ENCODE assay signal across 8 mouse cellular contexts in genomic region chr5:99976334-99976955, GRCm38 (mm10). TPM values are rescaled to one million over a fixed set of nuclear protein-coding genes. Genes with fewer than 3 reads are reported as not detected.
A peak's percentile ranks its signal among the peaks of the same experiment; 100 is the strongest.
DNase-seq lines count a peak whose midpoint lies in the region; ATAC-seq lines count a peak whose summit lies in the region.
"Had no signal": no experiment of that assay in that cellular context is flagged by ENCODE, and none has a peak within 500 bp of the region (broad histone marks: within the 10 kb centered on the region; RNA-seq: fewer than 3 reads in every experiment).

No protein-coding gene starts in this region.

- H3K4me3 ChIP-seq in megakaryocyte, embryonic 14.5 days (replicated peaks) = peak overlapping the region; percentile 98
- H3K4me3 ChIP-seq in embryonic facial prominence, embryonic 12.5 days = peak overlapping the region; percentile 94
- peak overlapping the region; percentile 87 for H3K4me3 ChIP-seq in intestine, embryonic 15.5 days (replicated peaks)
- H3K4me3 ChIP-seq in neural tube, embryonic 15.5 days (replicated peaks) = peak overlapping the region; percentile 66

- H3K27ac ChIP-seq in embryonic facial prominence, embryonic 12.5 days = no peak overlapping the region
- no peak overlapping the region for H3K27ac ChIP-seq in intestine, embryonic 15.5 days
- H3K27ac ChIP-seq in neural tube, embryonic 15.5 days (replicated peaks) = no peak overlapping the region

- 0 out of 2 replicates have a peak, but pooled peaks cover 5% of the 10 kb centered on the region for H3K9me3 ChIP-seq in megakaryocyte, embryonic 14.5 days
- H3K9me3 ChIP-seq in embryonic facial prominence, embryonic 12.5 days = no peaks in the 10 kb centered on the region
- H3K9me3 ChIP-seq in intestine, embryonic 15.5 days = no peaks in the 10 kb centered on the region
- no peaks in the 10 kb centered on the region for H3K9me3 ChIP-seq in neural tube, embryonic 15.5 days (replicated peaks)

- H3K36me3 ChIP-seq in megakaryocyte, embryonic 14.5 days (replicated peaks; ENCODE audit: low read length) = peaks cover 14% of the 10 kb centered on the region
- H3K36me3 ChIP-seq in embryonic facial prominence, embryonic 12.5 days = 0 out of 2 replicates have a peak, but pooled peaks cover 9% of the 10 kb centered on the region
- no peaks in the 10 kb centered on the region for H3K36me3 ChIP-seq in intestine, embryonic 15.5 days
- H3K36me3 ChIP-seq in neural tube, embryonic 15.5 days = no peaks in the 10 kb centered on the region

- H3K4me2 ChIP-seq in embryonic facial prominence, embryonic 12.5 days (replicated peaks) = peak overlapping the region; percentile 82
- peak overlapping the region; percentile 69 for H3K4me2 ChIP-seq in intestine, embryonic 15.5 days (replicated peaks)
- peak overlapping the region; percentile 82 for H3K4me2 ChIP-seq in neural tube, embryonic 15.5 days

- ATAC-seq in megakaryocyte, adult 5-6 weeks (ENCODE audit: poor library complexity, severe bottlenecking) = no peak
- no peak for ATAC-seq in embryonic facial prominence, embryonic 12.5 days (ENCODE audit: insufficient number of reproducible peaks, insufficient read depth, low FRiP score, low TSS enrichment)
- no peak for ATAC-seq in intestine, embryonic 15.5 days
- no peak for ATAC-seq in neural tube, embryonic 15.5 days (ENCODE audit: low FRiP score)

- WGBS in embryonic facial prominence, embryonic 12.5 days = 15% methylated on average over 8 of the region's 8 CpGs
- WGBS in intestine, embryonic 15.5 days = 6% methylated on average over 8 of the region's 8 CpGs
- WGBS in neural tube, embryonic 15.5 days = 9% methylated on average over 8 of the region's 8 CpGs

- no peaks in the 10 kb centered on the region for H3K27me3 ChIP-seq in megakaryocyte, embryonic 14.5 days (replicated peaks)
- no peaks in the 10 kb centered on the region for H3K27me3 ChIP-seq in embryonic facial prominence, embryonic 12.5 days
- no peaks in the 10 kb centered on the region for H3K27me3 ChIP-seq in intestine, embryonic 15.5 days (replicated peaks)
- H3K27me3 ChIP-seq in neural tube, embryonic 15.5 days (replicated peaks) = no peaks in the 10 kb centered on the region

- peak overlapping the region; percentile 99 for H3K9ac ChIP-seq in embryonic facial prominence, embryonic 12.5 days
- peak overlapping the region; percentile 98 for H3K9ac ChIP-seq in intestine, embryonic 15.5 days
- peak overlapping the region; percentile 85 for H3K9ac ChIP-seq in neural tube, embryonic 15.5 days (replicated peaks)

- DNase-seq in yolk sac, embryonic 10.5 days (ENCODE audit: low spot score) = no peak
- no peak for DNase-seq in cerebellum, adult 11-12 months

- H3K4me1 ChIP-seq in megakaryocyte, embryonic 14.5 days = peaks cover 41% of the 10 kb centered on the region
- peaks cover 26% of the 10 kb centered on the region for H3K4me1 ChIP-seq in embryonic facial prominence, embryonic 12.5 days
- H3K4me1 ChIP-seq in intestine, embryonic 15.5 days (replicated peaks) = peaks cover 17% of the 10 kb centered on the region
- peaks cover 44% of the 10 kb centered on the region for H3K4me1 ChIP-seq in neural tube, embryonic 15.5 days

RNA-seq across cellular contexts. Expression of gene Hnrnpd, which starts 2.3 kb away (rescaled TPM):
- polyA plus RNA-seq in megakaryocyte, embryonic 14.5 days (2012; ENCODE audit: insufficient read depth, low replicate concordance) = 145 and 260 TPM in 2 replicates
- total RNA-seq in megakaryocyte, adult 5-6 weeks (2015) = 268 and 281 TPM in 2 replicates
- total RNA-seq in megakaryocyte, adult 5-6 weeks (2017) = 99.0 and 176 TPM in 2 replicates
- polyA plus RNA-seq in embryonic facial prominence, embryonic 12.5 days (2016; fragmentation: Nextera tagmentation; extraction: Ambion mirVana) = 453 and 502 TPM in 2 replicates
- polyA plus RNA-seq in intestine, embryonic 15.5 days (2015; fragmentation: Nextera tagmentation; extraction: Ambion mirVana) = 161 and 174 TPM in 2 replicates
- 128 and 147 TPM in 2 replicates for polyA plus RNA-seq in neural tube, embryonic 15.5 days (2015; fragmentation: Nextera tagmentation; extraction: Ambion mirVana)

RNA-seq across cellular contexts. Expression of gene 4930524J08Rik, which starts 2.4 kb away (rescaled TPM):
- polyA plus RNA-seq in megakaryocyte, embryonic 14.5 days (2012; ENCODE audit: insufficient read depth, low replicate concordance) = 2.5 TPM in 1 of 2 replicates, not detected in the other
- 0.51 and 2.3 TPM in 2 replicates for total RNA-seq in megakaryocyte, adult 5-6 weeks (2015)
- total RNA-seq in megakaryocyte, adult 5-6 weeks (2017) = 0.44 and 1.7 TPM in 2 replicates
- 2.2 and 3.0 TPM in 2 replicates for polyA plus RNA-seq in embryonic facial prominence, embryonic 12.5 days (2016; fragmentation: Nextera tagmentation; extraction: Ambion mirVana)
- 0.93 and 1.1 TPM in 2 replicates for polyA plus RNA-seq in intestine, embryonic 15.5 days (2015; fragmentation: Nextera tagmentation; extraction: Ambion mirVana)
- polyA plus RNA-seq in neural tube, embryonic 15.5 days (2015; fragmentation: Nextera tagmentation; extraction: Ambion mirVana) = 2.3 TPM in 2 replicates
- total RNA-seq: hematopoietic stem cell, adult 5-6 weeks had no signal
